Mouse (Mus musculus) liver, adult 10 weeks (tissue): ENCODE measurements around the gene Gm4131. TPM values are rescaled to one million over a fixed set of nuclear protein-coding genes. Genes with fewer than 3 reads are reported as not detected.

Source experiments
- polyA plus RNA-seq: library from polyadenylated mRNA; stranded (reverse); fragments of 350-450 nt; fragmentation: Illumina TruSeq; extraction: RNeasy Lipid Tissue Mini Kit (QIAGEN cat#74804); gene quantifications from one replicate; pipeline ENCODE4 v1.2.3, GENCODE M21; 2014; ENCODE audit warnings: low read depth, low replicate concordance

Gene Gm4131
- not detected for polyA plus RNA-seq

GRCm38 (mm10) chr14:62566821-62567220 lies at the start of gene Gm4131:
Gene Gm4131 (minus strand): TSS chr14:62566921.

DNA sequence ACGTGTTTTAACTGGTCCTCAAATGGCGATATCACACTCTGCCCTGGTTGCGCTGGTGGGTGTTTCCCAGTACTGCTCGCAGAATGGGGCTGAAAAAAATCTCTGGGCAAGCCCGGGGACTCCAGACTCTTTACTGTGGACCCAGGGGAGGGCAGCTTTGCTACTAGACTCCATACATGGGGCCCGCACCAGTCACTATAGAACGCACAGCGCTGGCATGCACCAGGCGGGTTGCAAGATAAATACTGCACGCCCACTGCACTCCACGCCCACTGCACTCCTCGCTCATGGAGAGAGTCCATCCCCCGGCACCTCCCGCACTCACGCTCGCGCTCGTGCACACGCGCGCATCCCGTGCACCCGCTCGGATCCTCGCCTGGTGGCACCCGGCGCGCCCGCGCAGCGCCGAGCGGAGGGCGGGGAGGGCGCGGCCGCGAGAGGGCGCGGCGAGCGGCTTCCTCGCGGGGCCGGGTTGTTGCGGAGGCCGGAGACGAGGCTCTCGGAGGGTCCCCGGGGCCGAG lies 11.4 kb downstream of the Gm4131 start, which contains the start of gene Fam124a:
TSS of gene Fam124a (plus strand) at position 429 of the 521 bp plus-strand sequence.

DNA sequence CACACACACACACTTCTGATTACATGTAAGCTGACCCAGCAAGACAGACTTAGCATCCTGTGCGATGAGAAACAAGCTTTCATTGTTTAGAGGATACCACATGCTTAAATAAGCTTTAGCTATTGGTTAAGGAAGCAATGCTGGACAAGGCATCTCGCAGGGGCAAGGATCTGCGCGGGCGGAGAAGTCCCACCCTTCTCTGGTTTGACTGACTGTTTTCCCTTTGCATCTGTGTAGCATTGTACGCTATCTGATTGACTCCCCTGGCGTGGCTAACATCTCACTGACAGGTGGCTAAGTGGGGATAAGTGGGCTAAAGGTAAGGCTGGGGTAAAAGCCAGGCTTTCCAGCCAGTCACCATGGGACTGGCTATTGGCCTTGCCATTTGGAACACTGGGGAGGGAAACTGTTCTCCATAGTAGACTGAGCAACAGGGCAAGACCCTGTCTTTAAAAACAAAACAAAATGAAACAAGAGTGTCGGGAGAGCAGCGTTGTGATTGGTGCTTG lies 110.4 kb downstream of the Gm4131 start, which contains the start of gene Gucy1b2:
TSS of gene Gucy1b2 (minus strand) at position 51 of the 509 bp plus-strand sequence.

Other genes starting within 250 kb of the Gm4131 start
- gene Gucy1b2, start 110.6 kb downstream of the Gm4131 start, polyA plus RNA-seq: not detected
- gene Fam124a, start 11.2 kb downstream of the Gm4131 start, polyA plus RNA-seq: 3.8 TPM
- gene Serpine3, start 96.7 kb upstream of the Gm4131 start, polyA plus RNA-seq: not detected
- gene Ints6, start 194.2 kb upstream of the Gm4131 start, polyA plus RNA-seq: 30.5 TPM